Mouse (Mus musculus) kidney, embryonic 15.5 days (tissue): ENCODE measurements around the gene Kif19a. TPM values are rescaled to one million over a fixed set of nuclear protein-coding genes. Genes with fewer than 3 reads are reported as not detected.

Source experiments
- ATAC-seq: fragments of 200-750 bp; cut with Nextera tagmentation; replicated peaks from 2 replicates; pipeline ENCODE4 v1.8.0; 2017; ENCODE audit warnings: moderate TSS enrichment; ENCODE audit not compliant: low FRiP score
- H3K27ac ChIP-seq: fragments of 300-500 bp; sonication (generic); 2 replicates; pipeline ENCODE4 v1.5.1; 2015; ENCODE audit warnings: mild to moderate bottlenecking, inconsistent platforms
- H3K27me3 ChIP-seq: fragments of 300-500 bp; sonication (generic); 2 replicates; pipeline ENCODE4 v1.6.1; 2015; ENCODE audit warnings: inconsistent platforms
- H3K36me3 ChIP-seq: fragments of 300-500 bp; sonication (generic); 2 replicates; pipeline ENCODE4 v1.6.1; 2015; ENCODE audit warnings: inconsistent platforms
- H3K4me1 ChIP-seq: fragments of 300-500 bp; sonication (generic); 2 replicates; pipeline ENCODE4 v1.6.1; 2015; ENCODE audit warnings: inconsistent platforms
- H3K4me2 ChIP-seq: fragments of 300-500 bp; sonication (generic); 2 replicates; pipeline ENCODE4 v1.6.1; 2015; ENCODE audit warnings: moderate library complexity, mild to moderate bottlenecking, inconsistent platforms
- H3K4me3 ChIP-seq: fragments of 300-500 bp; sonication (generic); replicated peaks from 2 replicates; pipeline ENCODE4 v1.5.1; 2015; ENCODE audit warnings: mild to moderate bottlenecking, inconsistent platforms
- H3K9ac ChIP-seq: fragments of 300-500 bp; sonication (generic); 2 replicates; pipeline ENCODE4 v1.6.1; 2015; ENCODE audit warnings: mild to moderate bottlenecking, inconsistent platforms
- H3K9me3 ChIP-seq: fragments of 300-500 bp; sonication (generic); replicated peaks from 2 replicates; pipeline ENCODE4 v1.6.1; 2016; ENCODE audit warnings: inconsistent platforms
- WGBS: fragments of 180-500 bp; shearing (Covaris S2); methylation state at CpG from one replicate; pipeline ENCODE4 v1.1.7; 2015; ENCODE audit warnings: mixed read lengths; 5-methylcytosine and 5-hydroxymethylcytosine counted together
- polyA plus RNA-seq: library from polyadenylated mRNA; unstranded; fragments of >200 nt; fragmentation: Nextera tagmentation; extraction: Ambion mirVana; gene quantifications from 2 replicates; pipeline ENCODE4 v1.2.1, GENCODE M21; 2015

Gene Kif19a
- polyA plus RNA-seq, 1 experiment from 2014 or later: 0.09 TPM

DNA sequence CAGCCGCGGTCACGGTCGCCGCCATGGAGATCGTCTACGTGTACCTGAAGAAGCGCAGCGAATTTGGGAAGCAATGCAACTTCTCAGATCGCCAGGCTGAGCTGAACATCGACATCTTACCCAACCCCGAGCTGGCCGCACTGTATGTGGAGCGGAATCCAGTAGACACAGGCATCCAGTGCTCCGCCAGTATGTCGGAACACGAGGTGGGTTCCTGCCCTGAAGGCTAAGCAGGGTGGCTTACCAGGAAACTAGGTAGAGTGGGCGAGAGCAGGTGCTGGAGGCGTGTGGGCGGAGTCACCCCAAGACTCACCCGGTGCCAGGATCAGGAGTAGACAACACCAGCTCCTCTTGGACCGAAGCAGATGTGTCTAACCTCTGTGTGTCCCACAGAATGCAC is 32.3 kb upstream of the Kif19a start:
- Histone ChIP-seq H3K4me1 (peaks cover 4% of the 10 kb centered on the region; the same call in 1 of the 2 replicates), H3K9ac (no peak overlapping the region), H3K27ac (no peak overlapping the region), H3K4me3 (no peak overlapping the region), H3K27me3 (peaks cover 6% of the 10 kb centered on the region; the same call in 1 of the 2 replicates), H3K4me2 (no peak overlapping the region), H3K9me3 (no peaks in the 10 kb centered on the region), H3K36me3 (no peaks in the 10 kb centered on the region)
- no peak for ATAC-seq
- 78% methylated on average over 22 of the region's 22 CpGs for WGBS

DNA sequence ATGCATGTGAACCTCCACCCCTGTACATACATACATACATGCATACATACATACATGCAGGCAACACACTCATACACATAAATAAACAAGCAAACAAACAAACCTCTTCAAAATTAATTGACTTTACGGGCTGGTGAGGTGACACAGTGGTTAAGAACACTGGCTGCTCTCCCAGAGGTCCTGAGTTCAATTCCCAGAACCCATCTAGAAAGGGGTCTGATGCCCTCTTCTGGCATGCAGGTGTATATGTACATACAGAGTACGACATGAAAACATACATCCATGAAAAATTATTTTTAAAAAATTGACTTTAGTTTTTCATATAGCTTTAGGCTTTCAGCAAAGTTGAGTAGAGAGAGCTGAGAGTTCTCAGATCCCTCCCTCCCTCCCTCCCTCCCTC is 29.1 kb upstream of the Kif19a start:
- ATAC-seq: no peak
- H3K36me3 ChIP-seq: no peaks in the 10 kb centered on the region
- no peak overlapping the region for H3K4me2 ChIP-seq
- no peak overlapping the region for H3K9ac ChIP-seq
- H3K27me3 ChIP-seq: 0 out of 2 replicates have a peak, but pooled peaks cover 4% of the 10 kb centered on the region
- H3K4me3 ChIP-seq: no peak overlapping the region
- WGBS: 82% methylated on average over 2 of the region's 2 CpGs
- peaks cover 31% of the 10 kb centered on the region for H3K4me1 ChIP-seq
- no peaks in the 10 kb centered on the region for H3K9me3 ChIP-seq
- H3K27ac ChIP-seq: no peak overlapping the region

DNA sequence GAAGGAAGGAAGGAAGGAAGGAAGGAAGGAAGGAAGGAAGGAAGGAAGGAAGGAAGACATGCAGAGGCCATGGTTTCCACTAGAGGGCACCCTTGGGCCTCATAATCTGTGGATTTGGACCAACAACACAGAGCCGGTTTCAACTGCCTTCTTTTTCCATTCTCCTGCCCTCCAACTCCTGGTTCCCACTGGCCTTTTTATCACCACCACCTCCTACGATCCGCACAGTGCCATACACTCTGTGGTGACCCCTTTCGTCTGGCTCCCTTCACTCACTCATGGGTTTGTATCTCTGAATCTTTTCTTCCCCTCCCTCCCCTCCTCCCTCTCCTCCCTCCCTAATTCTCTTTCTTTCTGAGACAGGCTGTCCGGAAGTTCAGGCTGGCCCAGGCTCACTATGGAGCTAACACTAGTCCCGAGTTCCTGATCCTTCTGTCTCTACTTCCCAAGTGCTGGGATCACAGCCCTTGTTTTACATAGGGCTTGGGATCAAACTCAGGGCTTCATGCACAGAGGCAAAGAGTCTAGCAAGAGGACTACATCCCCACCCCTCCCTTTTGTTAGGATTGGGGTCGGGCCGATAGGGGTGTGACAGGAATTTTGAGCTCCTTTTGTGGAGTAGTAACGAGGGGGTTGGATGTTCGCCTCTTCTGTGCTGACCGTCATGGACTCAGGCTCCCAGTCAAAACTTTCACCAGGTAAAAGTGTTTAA is 28.1 kb upstream of the Kif19a start:
- Histone ChIP-seq H3K27me3 (0 out of 2 replicates have a peak, but pooled peaks cover 4% of the 10 kb centered on the region), H3K27ac (no peak overlapping the region), H3K9me3 (no peaks in the 10 kb centered on the region), H3K4me1 (peaks cover 37% of the 10 kb centered on the region), H3K4me3 (no peak overlapping the region), H3K9ac (no peak overlapping the region), H3K4me2 (0 out of 2 replicates have a peak overlapping the region, but pooled peaks have one; percentile 21), H3K36me3 (no peaks in the 10 kb centered on the region)
- 34% methylated on average over 11 of the region's 11 CpGs for WGBS
- no peak for ATAC-seq

DNA sequence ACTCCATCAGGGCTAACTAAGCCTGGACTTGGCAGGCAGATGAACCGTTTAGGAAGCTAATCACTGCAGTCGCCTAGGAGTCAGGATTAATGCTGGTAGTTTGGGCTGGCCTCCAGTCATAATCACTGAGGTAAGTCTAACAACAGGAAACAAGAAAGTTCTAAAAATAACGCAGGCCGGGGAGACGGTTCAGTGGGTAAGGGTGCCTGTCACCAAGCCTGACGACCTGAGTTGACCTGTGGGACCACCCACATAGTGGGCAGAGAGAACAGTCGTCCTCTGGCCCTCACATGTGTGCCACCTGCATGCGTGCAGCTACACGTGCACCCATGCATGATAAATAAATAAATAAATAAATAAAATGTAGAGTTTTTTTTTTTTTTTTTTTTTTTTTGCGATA is 24.6 kb upstream of the Kif19a start:
- Histone ChIP-seq H3K9me3 (no peaks in the 10 kb centered on the region), H3K36me3 (no peaks in the 10 kb centered on the region), H3K27ac (peak overlapping the region; percentile 29; the same call in 1 of the 2 replicates), H3K4me1 (peaks cover 40% of the 10 kb centered on the region), H3K27me3 (peaks cover 14% of the 10 kb centered on the region; the same call in 1 of the 2 replicates), H3K9ac (no peak overlapping the region), H3K4me3 (no peak overlapping the region), H3K4me2 (no peak overlapping the region)
- 24% methylated on average over 10 of the region's 10 CpGs for WGBS
- ATAC-seq: 0 out of 2 replicates have a peak, but pooled peaks have one; percentile 38

DNA sequence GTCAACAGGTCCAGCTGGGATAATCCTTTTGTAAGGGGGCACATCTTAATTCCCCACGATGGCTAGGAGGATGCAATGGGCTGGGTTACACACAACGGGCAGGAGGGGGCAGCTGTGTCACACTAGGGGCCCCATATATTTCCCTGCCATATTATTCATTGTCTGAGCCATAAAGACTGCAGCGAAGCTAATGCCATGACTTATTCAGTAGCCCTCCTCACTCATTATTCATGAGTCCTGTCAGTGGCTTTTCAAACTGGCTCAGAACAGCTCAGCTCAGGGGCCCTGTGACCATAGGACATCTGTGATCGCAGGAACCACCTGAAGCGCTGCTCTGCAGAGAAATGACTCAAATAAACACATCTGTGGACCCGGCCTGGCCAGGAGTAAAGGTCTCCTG is 23.7 kb upstream of the Kif19a start:
- 36% methylated on average over 6 of the region's 6 CpGs for WGBS
- H3K4me3 ChIP-seq: no peak overlapping the region
- no peak overlapping the region for H3K9ac ChIP-seq
- no peaks in the 10 kb centered on the region for H3K9me3 ChIP-seq
- H3K27me3 ChIP-seq: peaks cover 14% of the 10 kb centered on the region; the same call in 1 of the 2 replicates
- H3K27ac ChIP-seq: no peak overlapping the region
- H3K4me2 ChIP-seq: no peak overlapping the region
- peaks cover 40% of the 10 kb centered on the region for H3K4me1 ChIP-seq
- H3K36me3 ChIP-seq: no peaks in the 10 kb centered on the region
- no peak for ATAC-seq

DNA sequence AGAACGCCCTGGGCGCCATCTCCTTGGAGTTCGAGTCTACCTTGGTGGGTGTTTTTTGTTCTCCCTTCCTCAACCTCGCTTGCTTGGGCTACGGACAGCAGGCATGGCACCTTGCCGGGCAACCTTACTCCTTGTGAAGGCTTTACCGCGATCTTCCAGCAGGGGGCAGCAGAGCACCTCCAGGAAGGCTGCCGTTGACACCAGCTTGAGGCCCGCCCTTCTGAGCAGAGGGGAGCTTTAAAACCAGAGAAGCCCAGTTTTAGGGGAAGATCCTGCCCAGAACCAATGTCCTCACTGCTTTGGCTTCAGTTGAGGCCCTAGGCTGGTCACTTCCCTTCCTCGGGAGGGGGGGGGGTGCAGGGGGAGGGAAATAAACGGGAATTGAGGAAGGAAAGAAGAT is 20.1 kb upstream of the Kif19a start:
- peak; percentile 34; the same call in 1 of the 2 replicates for ATAC-seq
- 2% methylated on average over 12 of the region's 12 CpGs for WGBS
- Histone ChIP-seq H3K9me3 (no peaks in the 10 kb centered on the region), H3K36me3 (no peaks in the 10 kb centered on the region), H3K4me1 (peaks cover 19% of the 10 kb centered on the region), H3K9ac (0 out of 2 replicates have a peak overlapping the region, but pooled peaks have one; percentile 11), H3K4me3 (no peak overlapping the region), H3K27ac (no peak overlapping the region), H3K27me3 (peaks cover 9% of the 10 kb centered on the region; the same call in 1 of the 2 replicates), H3K4me2 (peak overlapping the region; percentile 39; the same call in 1 of the 2 replicates)

DNA sequence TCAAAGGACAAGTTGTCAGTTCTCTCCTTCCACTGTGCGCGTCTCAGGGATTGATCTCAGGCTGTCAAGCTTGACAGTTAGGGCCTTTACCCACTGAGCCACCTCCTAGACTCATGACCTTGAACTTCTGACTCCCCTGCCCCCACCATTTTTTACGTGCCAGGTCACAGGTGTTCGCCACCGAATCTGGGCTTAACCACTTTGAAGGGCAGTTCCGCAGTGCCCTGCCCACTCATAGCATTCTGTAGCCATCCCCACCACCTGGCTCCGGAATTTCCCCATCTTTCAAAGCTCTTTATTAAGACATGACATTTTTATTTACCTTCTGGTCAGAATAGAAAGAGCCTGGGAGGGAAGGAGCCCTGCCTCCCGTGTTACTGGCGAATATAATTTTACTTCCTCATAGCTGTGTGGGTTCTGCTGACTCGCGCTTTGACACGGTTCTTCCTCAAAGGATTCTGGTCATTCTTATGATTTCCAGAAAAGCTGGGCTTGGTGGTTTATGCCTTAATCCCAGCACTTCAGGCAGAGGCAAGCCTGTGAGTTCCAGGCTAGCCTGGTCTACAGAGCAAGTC is 17.5 kb upstream of the Kif19a start:
- Histone ChIP-seq H3K27me3 (peaks cover 9% of the 10 kb centered on the region; the same call in 1 of the 2 replicates), H3K9ac (no peak overlapping the region), H3K27ac (no peak overlapping the region), H3K4me1 (peaks cover 3% of the 10 kb centered on the region), H3K9me3 (no peaks in the 10 kb centered on the region), H3K4me3 (no peak overlapping the region), H3K36me3 (no peaks in the 10 kb centered on the region), H3K4me2 (no peak overlapping the region)
- 53% methylated on average over 12 of the region's 12 CpGs for WGBS
- ATAC-seq: no peak

DNA sequence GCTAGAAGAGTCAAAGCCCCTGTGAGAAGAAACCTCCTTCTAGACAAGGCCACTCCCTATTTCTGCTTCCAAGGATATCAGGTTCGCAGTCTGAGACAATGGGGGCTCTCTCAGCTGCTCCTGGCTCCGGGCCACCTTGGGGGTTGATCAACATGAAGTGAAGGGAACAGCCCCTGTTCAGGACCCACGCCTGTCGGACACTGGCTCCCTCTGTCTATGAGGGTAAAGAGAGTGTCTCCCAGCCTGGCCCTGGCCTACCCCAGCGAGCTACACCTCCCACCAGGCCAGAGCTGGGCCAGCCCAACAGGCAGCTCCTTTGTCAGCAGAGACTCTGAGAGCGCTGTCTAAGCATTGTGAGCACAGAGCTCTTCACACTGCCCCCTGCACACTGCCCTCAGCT is 4.7 kb downstream of the Kif19a start:
- Histone ChIP-seq H3K4me3 (no peak overlapping the region), H3K27me3 (peaks cover 23% of the 10 kb centered on the region), H3K9me3 (no peaks in the 10 kb centered on the region), H3K4me1 (peaks cover 11% of the 10 kb centered on the region), H3K4me2 (no peak overlapping the region), H3K36me3 (no peaks in the 10 kb centered on the region), H3K9ac (no peak overlapping the region), H3K27ac (no peak overlapping the region)
- 54% methylated on average over 6 of the region's 6 CpGs for WGBS
- no peak for ATAC-seq

DNA sequence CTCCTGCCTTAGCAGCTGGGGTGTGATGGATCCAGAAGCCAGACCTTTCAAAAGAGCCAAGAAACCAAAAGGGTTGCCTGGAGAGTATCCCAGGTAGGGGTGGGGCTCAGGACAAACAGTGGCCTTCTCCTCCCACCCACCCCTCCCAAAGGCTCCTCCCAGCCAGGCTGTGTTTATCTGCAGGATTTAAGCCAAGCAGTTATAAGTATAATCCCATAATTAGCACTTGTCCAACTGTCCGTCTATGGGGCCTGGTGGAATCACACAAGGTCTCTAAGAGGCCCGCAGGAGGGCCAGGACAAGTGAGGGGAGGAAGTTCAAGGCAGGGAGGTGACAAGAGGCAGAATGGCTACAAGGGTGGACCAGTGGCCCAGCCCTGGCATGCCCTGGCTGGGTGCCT is 6.7 kb downstream of the Kif19a start:
- WGBS: 73% methylated on average over 2 of the region's 2 CpGs
- ATAC-seq: no peak
- Histone ChIP-seq H3K4me2 (no peak overlapping the region), H3K27ac (no peak overlapping the region), H3K9me3 (no peaks in the 10 kb centered on the region), H3K36me3 (no peaks in the 10 kb centered on the region), H3K27me3 (peaks cover 7% of the 10 kb centered on the region), H3K9ac (no peak overlapping the region), H3K4me1 (0 out of 2 replicates have a peak, but pooled peaks cover 3% of the 10 kb centered on the region), H3K4me3 (no peak overlapping the region)

DNA sequence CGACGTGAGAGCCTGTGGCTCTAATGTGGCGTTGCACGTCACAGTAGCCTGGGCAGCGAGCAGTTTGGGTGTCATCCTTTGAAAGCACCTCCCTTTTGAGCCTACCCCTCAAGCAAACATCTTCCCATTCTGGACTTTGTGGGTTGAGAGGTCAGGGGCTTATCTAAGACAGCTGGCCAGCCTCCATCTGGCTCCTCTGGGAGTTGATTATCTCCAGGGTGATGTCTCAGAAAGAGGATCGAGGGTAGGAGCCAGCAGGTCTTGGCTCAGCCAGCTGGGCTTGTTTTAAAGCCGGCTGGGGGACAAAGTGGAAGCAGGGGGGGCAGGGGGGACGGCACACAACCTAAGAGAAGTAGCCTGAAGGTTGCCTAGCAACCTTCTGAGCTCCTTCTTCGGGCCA is 14.9 kb downstream of the Kif19a start:
- Histone ChIP-seq H3K4me2 (no peak overlapping the region), H3K27me3 (peaks cover 34% of the 10 kb centered on the region), H3K9ac (no peak overlapping the region), H3K36me3 (no peaks in the 10 kb centered on the region), H3K4me3 (no peak overlapping the region), H3K9me3 (no peaks in the 10 kb centered on the region), H3K27ac (no peak overlapping the region), H3K4me1 (peaks cover 11% of the 10 kb centered on the region)
- ATAC-seq: no peak
- WGBS: 45% methylated on average over 9 of the region's 9 CpGs

DNA sequence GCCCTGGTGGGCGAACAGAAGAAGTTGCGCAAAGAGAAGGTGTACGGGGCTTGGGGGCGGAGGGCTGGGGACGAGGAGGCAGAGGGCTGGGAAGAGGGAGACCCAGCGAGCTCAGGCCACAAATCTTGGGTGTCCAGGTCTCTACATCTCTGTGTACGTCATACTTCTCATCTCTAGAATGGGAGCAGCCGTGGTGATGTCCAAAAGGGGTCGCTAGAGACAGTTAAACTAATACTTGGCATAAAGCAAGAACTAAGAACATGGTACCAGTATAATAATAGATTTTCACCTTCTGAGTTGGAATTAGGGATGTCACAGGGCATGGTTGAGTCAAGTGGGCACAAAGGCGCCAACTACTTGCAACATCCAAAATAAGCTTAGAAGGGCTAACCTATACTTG is 20.7 kb downstream of the Kif19a start:
- H3K4me1 ChIP-seq: peaks cover 28% of the 10 kb centered on the region
- no peaks in the 10 kb centered on the region for H3K9me3 ChIP-seq
- no peaks in the 10 kb centered on the region for H3K36me3 ChIP-seq
- peak overlapping the region; percentile 62 for H3K4me2 ChIP-seq
- 49% methylated on average over 10 of the region's 10 CpGs for WGBS
- 0 out of 2 replicates have a peak overlapping the region, but pooled peaks have one; percentile 21 for H3K9ac ChIP-seq
- H3K27me3 ChIP-seq: peaks cover 82% of the 10 kb centered on the region
- peak overlapping the region; percentile 35 for H3K4me3 ChIP-seq
- H3K27ac ChIP-seq: no peak overlapping the region
- no peak for ATAC-seq

DNA sequence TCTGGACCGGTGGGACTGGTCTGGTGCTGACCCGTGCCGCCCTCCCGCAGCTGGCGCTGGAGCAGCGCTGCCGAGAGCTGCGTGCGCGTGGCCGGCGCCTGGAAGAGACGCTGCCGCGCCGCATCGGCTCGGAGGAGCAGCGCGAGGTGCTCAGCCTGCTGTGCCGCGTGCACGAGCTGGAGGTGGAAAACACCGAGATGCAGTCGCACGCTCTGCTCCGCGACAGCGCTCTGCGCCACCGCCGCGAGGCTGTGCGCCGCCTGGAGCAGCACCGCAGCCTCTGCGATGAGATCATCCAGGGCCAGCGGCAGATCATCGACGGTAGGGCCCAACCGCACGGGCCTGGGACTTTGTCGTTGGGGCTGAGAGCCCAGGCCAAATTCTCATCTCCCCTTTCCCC is 21.1 kb downstream of the Kif19a start:
- Histone ChIP-seq H3K9ac (peak overlapping the region; percentile 21; the same call in 1 of the 2 replicates), H3K4me2 (peak overlapping the region; percentile 62), H3K4me3 (peak overlapping the region; percentile 35), H3K4me1 (peaks cover 31% of the 10 kb centered on the region), H3K9me3 (no peaks in the 10 kb centered on the region), H3K36me3 (no peaks in the 10 kb centered on the region), H3K27me3 (peaks cover 84% of the 10 kb centered on the region), H3K27ac (no peak overlapping the region)
- WGBS: 2% methylated on average over 43 of the region's 43 CpGs
- no peak for ATAC-seq
